Mouse (Mus musculus): ENCODE data around the gene Smco1. TPM values are rescaled to one million over a fixed set of nuclear protein-coding genes. Genes with fewer than 3 reads are reported as not detected.
"Not testable (repeated sequence)": the region's sequence is repeated elsewhere in the genome, so short reads cannot be mapped to it uniquely, and the experiment has no call there.

Smco1 gene
- total and polyA plus RNA-seq, 3 experiments, result not detected

DNA sequence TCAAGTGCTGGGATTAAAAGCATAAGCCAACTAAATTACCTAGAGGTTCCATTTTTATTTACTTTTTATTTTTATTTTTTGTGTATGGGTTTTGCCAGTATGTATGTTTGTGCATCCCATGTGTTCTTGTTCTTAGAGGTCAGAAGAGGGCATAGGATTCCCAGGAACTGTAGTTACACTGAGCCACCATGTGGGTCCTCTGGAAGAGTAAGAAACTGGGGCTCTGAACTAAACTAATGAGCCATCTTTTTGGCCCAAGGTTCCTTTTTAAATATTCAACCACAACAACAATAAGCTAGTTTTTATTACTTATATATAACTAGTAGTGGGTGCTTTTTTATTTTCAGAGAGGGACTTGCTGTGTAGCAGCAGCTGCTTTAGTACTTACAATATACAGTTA, 11.3 kb downstream of the Smco1 start:
- in situ Hi-C loops (cut with MboI; ENCODE audit: low pct_ligation_motif_present, low pct_unique_long_range_greater_than_20kb, low sequenced_read_pairs) (no loop called here), dilution Hi-C loops (cut with MboI; ENCODE audit: extremely low pct_ligation_motif_present, extremely low pct_unique_long_range_greater_than_20kb, low sequenced_read_pairs) (no loop called here)
- DNase-seq (ENCODE audit: extremely low read depth), result no peak
- Histone ChIP-seq H3K27me3 (replicated peaks) (no peaks in the 10 kb centered on the region), H3K9me3 (replicated peaks; ENCODE audit: low read length) (peaks cover 13% of the 10 kb centered on the region), H3K36me3 (replicated peaks in 1 of 2; ENCODE audit: control insufficient read depth in 1 of 2, insufficient read depth in 1 of 2, low read length in 1 of 2) (peaks cover 49 to 79% of the 10 kb centered on the region in 2 experiments), H3K79me2 (replicated peaks; ENCODE audit: control insufficient read depth, extremely low read depth, insufficient read depth, poor library complexity, severe bottlenecking) (peaks cover 69% of the 10 kb centered on the region), H3K4me2 (ENCODE audit: insufficient read depth, low read depth, poor library complexity, severe bottlenecking) (no peak overlapping the region), H3K4me1 (ENCODE audit: control insufficient read depth in 1 of 2, insufficient read depth in 2 of 2) (peaks cover 2 to 23% of the 10 kb centered on the region in 2 experiments; a peak in 2 of 4 replicates), H3K9ac (ENCODE audit: insufficient read depth, low read depth) (no peak overlapping the region), H3K4me3 (replicated peaks in 1 of 3; ENCODE audit: low read depth in 2 of 3, low read length in 2 of 3, poor library complexity in 1 of 3) (no peak overlapping the region), H3K27ac (ENCODE audit: insufficient read depth, low read depth) (no peak overlapping the region)
- no peak for TF ChIP-seq PAX5 (IDR thresholded peaks at IDR 0.05; ENCODE audit: low read length)
- TF ChIP-seq ELF1 (IDR thresholded peaks at IDR 0.05; ENCODE audit: low read depth, low read length), result no peak
- TF ChIP-seq MAFK (IDR thresholded peaks at IDR 0.05; ENCODE audit: insufficient replicate concordance, low read length), result no peak
- TF ChIP-seq TCF12 (IDR thresholded peaks at IDR 0.05; ENCODE audit: low read depth, low read length), result no peak
- no peak for TF ChIP-seq SMC3 (IDR thresholded peaks at IDR 0.05; ENCODE audit: low read depth, low read length)
- no peak for TF ChIP-seq NRF1 (IDR thresholded peaks at IDR 0.05; ENCODE audit: low read depth, low read length)
- TF ChIP-seq IRF4 (IDR thresholded peaks at IDR 0.05; ENCODE audit: low read depth, low read length), result no peak
- TF ChIP-seq MYC (IDR thresholded peaks at IDR 0.05; ENCODE audit: low read depth, low read length), result no peak
- TF ChIP-seq JUN (IDR thresholded peaks at IDR 0.05; ENCODE audit: insufficient read depth, low read depth, low read length), result no peak
- TF ChIP-seq SIN3A (IDR thresholded peaks at IDR 0.05; ENCODE audit: low read length), result no peak
- TF ChIP-seq CTCF (conservative IDR thresholded peaks at IDR 0.05 in 1 of 2, IDR thresholded peaks at IDR 0.05 in 1 of 2; ENCODE audit: low read depth in 2 of 2, low read length in 2 of 2), result no peak
- TF ChIP-seq HCFC1 (IDR thresholded peaks at IDR 0.05; ENCODE audit: low read depth, low read length), result no peak

DNA sequence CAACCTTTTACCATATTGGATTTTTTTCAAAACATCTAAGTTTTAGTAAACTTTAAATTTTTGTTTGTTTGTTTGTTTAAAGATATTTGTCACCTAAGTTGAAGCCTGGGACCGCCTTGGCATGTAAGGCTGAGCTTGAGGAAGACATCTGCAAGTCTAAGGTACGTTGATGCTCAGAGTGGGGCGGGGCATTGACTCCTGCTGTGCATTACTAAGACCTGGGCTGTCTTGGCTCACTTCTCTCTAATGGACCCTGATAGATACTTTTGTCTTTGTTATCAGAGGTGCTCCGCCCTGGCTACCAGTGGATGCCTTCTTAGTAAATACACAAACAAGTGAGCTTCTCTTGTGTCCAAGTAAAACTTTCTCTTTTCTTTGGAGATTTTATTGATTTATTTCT, 20.6 kb downstream of the Smco1 start:
- Histone ChIP-seq H3K36me3 (replicated peaks in 1 of 2; ENCODE audit: control insufficient read depth in 1 of 2, insufficient read depth in 1 of 2, low read length in 1 of 2) (peaks cover 44 to 56% of the 10 kb centered on the region in 2 experiments), H3K4me3 (replicated peaks in 1 of 3; ENCODE audit: low read depth in 2 of 3, low read length in 2 of 3, poor library complexity in 1 of 3) (no peak overlapping the region), H3K4me2 (ENCODE audit: insufficient read depth, low read depth, poor library complexity, severe bottlenecking) (no peak overlapping the region), H3K27me3 (replicated peaks) (no peaks in the 10 kb centered on the region), H3K9ac (ENCODE audit: insufficient read depth, low read depth) (no peak overlapping the region), H3K9me3 (replicated peaks; ENCODE audit: low read length) (peaks cover 7% of the 10 kb centered on the region), H3K27ac (ENCODE audit: insufficient read depth, low read depth) (no peak overlapping the region), H3K79me2 (replicated peaks; ENCODE audit: control insufficient read depth, extremely low read depth, insufficient read depth, poor library complexity, severe bottlenecking) (peaks cover 3% of the 10 kb centered on the region; the same call in 1 of the 2 replicates), H3K4me1 (ENCODE audit: control insufficient read depth in 1 of 2, insufficient read depth in 2 of 2) (no peaks in the 10 kb centered on the region)
- dilution Hi-C loops (cut with MboI; ENCODE audit: extremely low pct_ligation_motif_present, extremely low pct_unique_long_range_greater_than_20kb, low sequenced_read_pairs), result no loop called here
- no peak for DNase-seq (ENCODE audit: extremely low read depth)
- TF ChIP-seq ETS1 (conservative IDR thresholded peaks at IDR 0.05; ENCODE audit: low read depth, low read length) (no peak), CTCF (conservative IDR thresholded peaks at IDR 0.05 in 1 of 2, IDR thresholded peaks at IDR 0.05 in 1 of 2; ENCODE audit: low read depth in 2 of 2, low read length in 2 of 2) (no peak), CHD1 (IDR thresholded peaks at IDR 0.05; ENCODE audit: low read depth, low read length) (no peak), IRF4 (IDR thresholded peaks at IDR 0.05; ENCODE audit: low read depth, low read length) (no peak), POLR2AphosphoS2 (IDR thresholded peaks at IDR 0.05; ENCODE audit: low read depth, low read length) (no peak), ZMIZ1 (IDR thresholded peaks at IDR 0.05; ENCODE audit: low read depth, low read length) (no peak), NELFE (IDR thresholded peaks at IDR 0.05; ENCODE audit: low read depth, low read length) (no peak), MAX (IDR thresholded peaks at IDR 0.05; ENCODE audit: low read length) (no peak), RAD21 (IDR thresholded peaks at IDR 0.05; ENCODE audit: low read depth, low read length) (no peak)
- in situ Hi-C loops (cut with MboI; ENCODE audit: low pct_ligation_motif_present, low pct_unique_long_range_greater_than_20kb, low sequenced_read_pairs), result no loop called here

GRCm38 (mm10) chr16:32299617-32300016, 28.3 kb downstream of the Smco1 start:
- H3K4me3 ChIP-seq (replicated peaks in 1 of 3; ENCODE audit: low read depth in 2 of 3, low read length in 2 of 3, poor library complexity in 1 of 3); DNase-seq (ENCODE audit: extremely low read depth); H3K79me2 ChIP-seq (replicated peaks; ENCODE audit: control insufficient read depth, extremely low read depth, insufficient read depth, poor library complexity, severe bottlenecking); H3K9ac ChIP-seq (ENCODE audit: insufficient read depth, low read depth); H3K9me3 ChIP-seq (replicated peaks; ENCODE audit: low read length); H3K4me2 ChIP-seq (ENCODE audit: insufficient read depth, low read depth, poor library complexity, severe bottlenecking); H3K4me1 ChIP-seq (ENCODE audit: control insufficient read depth in 1 of 2, insufficient read depth in 2 of 2); H3K27ac ChIP-seq (ENCODE audit: insufficient read depth, low read depth); H3K27me3 ChIP-seq (replicated peaks); dilution Hi-C loops (cut with MboI; ENCODE audit: extremely low pct_ligation_motif_present, extremely low pct_unique_long_range_greater_than_20kb, low sequenced_read_pairs); in situ Hi-C loops (cut with MboI; ENCODE audit: low pct_ligation_motif_present, low pct_unique_long_range_greater_than_20kb, low sequenced_read_pairs): not testable (repeated sequence)
- H3K36me3 ChIP-seq (replicated peaks in 1 of 2; ENCODE audit: control insufficient read depth in 1 of 2, insufficient read depth in 1 of 2, low read length in 1 of 2), result peaks cover 37 to 75% of the 10 kb centered on the region in 2 experiments
